Mouse (Mus musculus) liver, adult 2 months (tissue): ENCODE data around the gene Sox6. TPM values are rescaled to one million over a fixed set of nuclear protein-coding genes. Genes with fewer than 3 reads are reported as not detected.

ENCODE experiments used
- DNase-seq: peaks from one replicate; pipeline ENCODE4 v3.0.0-alpha.2; 2011; ENCODE audit warnings: low read depth, low spot score; ENCODE audit errors: extremely low read depth
- H3K27ac ChIP-seq: fragments of 200-500 bp; replicated peaks from 2 replicates; pipeline ENCODE4 v1.5.1; 2012; ENCODE audit warnings: low read depth, mild to moderate bottlenecking, control low read depth, inconsistent platforms, low read length; ENCODE audit not compliant: insufficient read depth
- H3K27me3 ChIP-seq: fragments of 200-500 bp; 2 replicates; pipeline ENCODE4 v1.6.1; 2012; ENCODE audit warnings: mild to moderate bottlenecking, moderate library complexity, low read length, inconsistent platforms; ENCODE audit not compliant: control insufficient read depth, insufficient read depth
- H3K36me3 ChIP-seq: fragments of 200-500 bp; 2 replicates; pipeline ENCODE4 v1.6.1; 2012; ENCODE audit warnings: low read length, inconsistent platforms; ENCODE audit not compliant: control insufficient read depth, insufficient read depth
- H3K4me1 ChIP-seq: fragments of 200-500 bp; 2 replicates; pipeline ENCODE4 v1.6.1; 2011; ENCODE audit warnings: low read length; ENCODE audit not compliant: control insufficient read depth, insufficient read depth
- H3K4me3 ChIP-seq: fragments of 200-500 bp; 2 replicates; pipeline ENCODE4 v1.5.1; 2011; ENCODE audit warnings: low read depth, mild to moderate bottlenecking, control low read depth, low read length, moderate library complexity; ENCODE audit not compliant: insufficient read depth
- H3K79me2 ChIP-seq: fragments of 200-500 bp; 2 replicates; pipeline ENCODE4 v1.6.1; 2012; ENCODE audit warnings: inconsistent platforms, mild to moderate bottlenecking, low read length, moderate library complexity; ENCODE audit not compliant: control insufficient read depth, insufficient read depth
- H3K9ac ChIP-seq: fragments of 200-500 bp; 2 replicates; pipeline ENCODE4 v1.6.1; 2012; ENCODE audit warnings: low read depth, mild to moderate bottlenecking, control low read depth, inconsistent platforms, low read length
- CTCF ChIP-seq: fragments of 200-500 bp; IDR thresholded peaks from 2 replicates; pipeline ENCODE4 v1.5.1; 2011; ENCODE audit warnings: low read depth, low read length, control low read depth
- POLR2A ChIP-seq: fragments of 200-500 bp; IDR thresholded peaks from 2 replicates; pipeline ENCODE4 v1.6.1; 2011; ENCODE audit warnings: low read length, control low read depth; ENCODE audit not compliant: insufficient read depth; ENCODE audit errors: extremely low read depth
- WGBS: fragments of 180-500 bp; shearing (Covaris S2); methylation state at CpG from one replicate; pipeline ENCODE4 v1.1.7; 2018; 5-methylcytosine and 5-hydroxymethylcytosine counted together
- polyA plus RNA-seq: library from polyadenylated mRNA; depleted of rRNA; stranded (reverse); fragments of >200 nt; gene quantifications from 2 replicates; pipeline ENCODE4 v1.2.3, GENCODE M21; 2012
- total RNA-seq: library from RNA; depleted of rRNA; stranded (reverse); fragments of >200 nt; gene quantifications from 2 replicates; pipeline ENCODE4 v1.2.3, GENCODE M21; 2014

The Sox6 gene
- total and polyA plus RNA-seq, 2 experiments = 16.0 to 34.8 TPM

- Histone ChIP-seq H3K27ac (no peak overlapping the region), H3K4me1 (peaks cover 4% of the 10 kb centered on the region)
- no peak for TF ChIP-seq CTCF
- no peak for TF ChIP-seq POLR2A
Measured at GRCm38 (mm10) chr7:115829756-115830155, 208.8 kb downstream of the Sox6 start.

GRCm38 (mm10) chr7:115829260-115829659 is 209.3 kb downstream of the Sox6 start:
- no peak for DNase-seq
- WGBS = 90% methylated on average over 4 of the region's 4 CpGs
- Histone ChIP-seq H3K27ac (no peak overlapping the region), H3K79me2 (peaks cover 8% of the 10 kb centered on the region), H3K9ac (no peak overlapping the region), H3K4me3 (no peak overlapping the region), H3K27me3 (no peaks in the 10 kb centered on the region), H3K4me1 (peaks cover 4% of the 10 kb centered on the region), H3K36me3 (no peaks in the 10 kb centered on the region; the same call in 1 of the 2 replicates)
- TF ChIP-seq POLR2A = no peak
- no peak for TF ChIP-seq CTCF

More at GRCm38 (mm10) chr7:115829756-115830155, 208.8 kb downstream of the Sox6 start:
- DNase-seq = no peak
- H3K9ac ChIP-seq = no peak overlapping the region
- H3K27me3 ChIP-seq = no peaks in the 10 kb centered on the region
- WGBS = 87% methylated on average over 4 of the region's 4 CpGs
- H3K79me2 ChIP-seq = peaks cover 11% of the 10 kb centered on the region
- H3K36me3 ChIP-seq = no peaks in the 10 kb centered on the region; the same call in 1 of the 2 replicates
- no peak overlapping the region for H3K4me3 ChIP-seq

- Histone ChIP-seq H3K4me3 (no peak overlapping the region), H3K27ac (no peak overlapping the region), H3K4me1 (no peaks in the 10 kb centered on the region), H3K79me2 (peaks cover 7% of the 10 kb centered on the region), H3K36me3 (no peaks in the 10 kb centered on the region; the same call in 1 of the 2 replicates), H3K27me3 (no peaks in the 10 kb centered on the region), H3K9ac (no peak overlapping the region)
- TF ChIP-seq CTCF (no peak), POLR2A (no peak)
- WGBS = 72% methylated on average over 3 of the region's 3 CpGs
- no peak for DNase-seq
Measured at GRCm38 (mm10) chr7:115825295-115825694, 213.3 kb downstream of the Sox6 start.

- Histone ChIP-seq H3K27me3 (no peaks in the 10 kb centered on the region), H3K4me1 (no peaks in the 10 kb centered on the region), H3K27ac (no peak overlapping the region), H3K9ac (no peak overlapping the region), H3K36me3 (no peaks in the 10 kb centered on the region; the same call in 1 of the 2 replicates), H3K79me2 (peaks cover 5% of the 10 kb centered on the region), H3K4me3 (no peak overlapping the region)
- TF ChIP-seq POLR2A = no peak
- no peak for TF ChIP-seq CTCF
- DNase-seq = no peak
- WGBS = 75% methylated on average over 8 of the region's 8 CpGs
Measured at GRCm38 (mm10) chr7:115824621-115825256, 213.9 kb downstream of the Sox6 start.

- Histone ChIP-seq H3K4me1 (no peaks in the 10 kb centered on the region), H3K27me3 (no peaks in the 10 kb centered on the region), H3K9ac (no peak overlapping the region), H3K79me2 (peaks cover 4% of the 10 kb centered on the region; the same call in 1 of the 2 replicates), H3K36me3 (no peaks in the 10 kb centered on the region; the same call in 1 of the 2 replicates), H3K27ac (no peak overlapping the region), H3K4me3 (no peak overlapping the region)
- TF ChIP-seq CTCF (no peak), POLR2A (no peak)
- DNase-seq = no peak
- 72% methylated on average over 1 of the region's 1 CpGs for WGBS
Measured at GRCm38 (mm10) chr7:115819136-115819535, 219.5 kb downstream of the Sox6 start.

GRCm38 (mm10) chr7:115803256-115803655 is 235.3 kb downstream of the Sox6 start:
- DNase-seq = no peak
- Histone ChIP-seq H3K27me3 (no peaks in the 10 kb centered on the region), H3K27ac (no peak overlapping the region), H3K4me3 (no peak overlapping the region), H3K9ac (no peak overlapping the region), H3K36me3 (peaks cover 8% of the 10 kb centered on the region; the same call in 1 of the 2 replicates), H3K79me2 (peaks cover 17% of the 10 kb centered on the region; the same call in 1 of the 2 replicates), H3K4me1 (no peaks in the 10 kb centered on the region; the same call in 1 of the 2 replicates)
- WGBS = 53% methylated on average over 3 of the region's 3 CpGs
- no peak for TF ChIP-seq CTCF
- TF ChIP-seq POLR2A = no peak
